Mouse (Mus musculus) kidney, adult 18-20 months (tissue): ENCODE results near the gene Fto.
A peak's percentile ranks its signal among the peaks of the same experiment; 100 is the strongest.

Source experiments
- DNase-seq: peaks from one replicate; pipeline ENCODE4 v3.0.0; 2021

Gene Fto

DNA sequence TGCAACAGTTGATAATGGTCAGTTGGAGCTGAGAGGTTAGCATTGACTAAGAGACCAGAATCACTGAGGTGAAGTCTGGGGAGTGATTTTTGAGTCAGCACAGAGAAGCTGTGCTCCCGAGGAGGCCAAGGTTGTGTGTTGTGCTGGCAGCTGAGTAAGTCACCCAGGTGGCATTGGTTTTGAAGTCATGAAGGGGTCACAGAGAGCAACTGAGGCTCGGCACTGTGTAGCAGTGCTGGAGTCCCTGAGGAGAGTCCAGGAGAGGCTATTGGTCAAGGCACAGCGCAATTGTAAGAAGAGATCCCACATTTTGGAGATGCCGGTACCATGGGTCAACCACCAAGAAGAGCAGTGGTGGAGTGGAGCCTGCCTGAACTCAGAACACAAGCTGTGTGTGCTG lies 11.6 kb downstream of the Fto start:
- DNase-seq, result no peak

DNA sequence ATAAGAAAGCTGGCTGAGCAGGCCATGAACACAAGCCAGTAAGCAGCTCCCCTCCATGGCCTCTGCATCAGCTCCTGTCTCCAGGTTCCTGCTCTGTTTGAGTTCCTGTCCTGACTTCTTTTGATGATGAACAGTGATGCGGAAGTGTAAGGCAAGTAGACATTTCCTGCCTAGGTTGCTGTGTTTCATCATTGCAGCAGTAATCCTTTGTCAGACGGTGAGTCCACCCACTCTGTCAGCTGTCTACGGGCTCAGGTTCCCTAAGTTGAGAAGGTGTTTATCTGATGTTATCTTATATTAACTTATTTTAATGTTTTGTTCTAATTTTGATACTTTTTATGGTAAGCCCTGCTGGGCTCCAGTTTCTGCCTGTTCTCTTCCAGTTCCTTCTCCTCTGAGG lies 12.7 kb downstream of the Fto start:
- no peak for DNase-seq

DNA sequence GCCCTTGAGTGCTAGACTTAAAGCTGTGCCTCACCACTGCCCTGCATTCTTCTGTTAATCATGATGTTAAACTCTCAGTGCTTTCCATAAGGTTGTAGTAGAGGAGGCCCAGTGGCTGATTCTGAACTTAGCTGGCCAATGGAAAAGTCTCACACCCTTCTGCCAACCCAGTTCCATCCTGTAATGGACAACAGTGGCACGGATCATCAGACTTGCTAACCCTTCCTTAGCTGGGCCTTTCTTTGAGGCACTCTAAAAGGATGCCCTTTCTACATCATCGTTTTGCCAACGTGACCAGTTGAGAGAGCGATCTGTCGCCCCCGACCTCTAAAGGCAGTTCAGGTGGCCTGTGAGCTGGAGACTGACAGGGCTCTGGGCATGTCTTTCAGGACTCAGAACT lies 13.6 kb downstream of the Fto start:
- no peak for DNase-seq

DNA sequence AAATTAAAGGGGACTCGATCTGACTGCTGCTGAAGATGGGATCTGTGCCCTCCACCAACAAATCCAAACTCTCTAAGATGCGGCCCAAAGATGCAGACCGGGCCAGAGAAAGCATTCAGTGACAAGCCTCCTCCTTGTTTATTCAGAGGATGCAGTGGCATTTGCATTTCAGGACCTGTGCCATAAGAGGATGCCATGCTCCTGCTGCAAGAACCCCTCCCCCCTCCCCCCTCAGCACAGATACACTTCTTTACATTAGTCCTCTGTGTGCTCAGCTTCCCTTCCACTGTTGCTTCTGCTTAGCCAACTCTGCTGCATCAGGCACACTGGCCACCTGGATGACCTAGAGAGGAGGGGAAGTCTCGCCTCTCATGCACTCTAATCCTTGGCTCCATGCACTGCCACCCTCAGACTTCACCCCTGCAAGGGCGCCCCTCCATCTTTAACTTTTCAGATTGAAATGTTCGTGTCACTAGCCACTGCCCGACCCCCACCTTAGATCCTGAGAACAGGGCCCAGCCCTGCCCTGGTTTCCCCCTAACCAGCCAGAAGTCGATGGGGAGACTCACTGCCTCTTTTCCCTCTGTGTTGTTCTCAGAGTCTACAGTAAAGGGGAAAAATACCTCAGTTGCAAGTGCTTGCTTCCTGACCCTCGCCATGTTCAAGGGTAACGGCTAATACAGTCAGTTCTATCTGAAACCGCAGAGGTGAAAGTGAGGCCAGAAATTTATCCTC lies 14.3 kb downstream of the Fto start:
- no peak for DNase-seq

DNA sequence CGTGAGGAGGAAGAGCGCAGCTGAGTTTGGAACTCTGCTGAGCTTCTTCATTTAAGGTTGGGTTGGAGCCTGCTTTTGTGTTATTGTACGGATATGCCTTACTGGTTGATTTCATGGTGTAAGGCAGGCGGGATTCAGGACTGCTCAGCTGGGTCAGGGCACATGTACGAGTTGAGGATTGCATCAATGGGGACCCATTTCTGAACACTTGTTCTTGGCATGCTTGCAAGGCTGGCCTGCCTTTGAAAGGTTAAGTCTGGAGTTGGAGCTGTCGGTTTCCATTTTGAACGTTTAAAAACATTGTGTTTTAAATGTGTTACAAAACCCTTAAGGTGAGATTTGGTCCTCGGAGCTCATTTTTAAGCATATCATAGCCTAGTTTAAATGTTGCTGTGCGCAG lies 15.7 kb downstream of the Fto start:
- no peak for DNase-seq

DNA sequence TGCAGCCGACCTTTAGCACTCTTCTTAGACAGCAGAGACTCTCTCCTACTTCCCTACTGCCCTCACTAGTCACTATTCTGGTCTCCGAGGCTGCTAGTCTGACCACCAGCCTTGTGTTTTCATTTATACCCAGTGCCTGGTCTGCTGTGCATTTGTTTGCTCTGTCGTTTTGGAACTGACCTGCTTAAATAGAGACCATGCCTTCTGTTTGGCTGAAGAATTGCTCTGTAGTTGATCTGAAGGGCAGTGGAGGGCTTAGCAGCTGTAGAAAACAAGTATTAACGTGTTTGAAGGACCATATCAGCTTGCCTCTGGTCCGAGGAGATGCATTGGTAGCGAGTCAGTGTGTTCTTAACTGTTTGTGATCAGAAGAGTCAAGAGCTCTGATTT lies 16.1 kb downstream of the Fto start:
- no peak for DNase-seq

DNA sequence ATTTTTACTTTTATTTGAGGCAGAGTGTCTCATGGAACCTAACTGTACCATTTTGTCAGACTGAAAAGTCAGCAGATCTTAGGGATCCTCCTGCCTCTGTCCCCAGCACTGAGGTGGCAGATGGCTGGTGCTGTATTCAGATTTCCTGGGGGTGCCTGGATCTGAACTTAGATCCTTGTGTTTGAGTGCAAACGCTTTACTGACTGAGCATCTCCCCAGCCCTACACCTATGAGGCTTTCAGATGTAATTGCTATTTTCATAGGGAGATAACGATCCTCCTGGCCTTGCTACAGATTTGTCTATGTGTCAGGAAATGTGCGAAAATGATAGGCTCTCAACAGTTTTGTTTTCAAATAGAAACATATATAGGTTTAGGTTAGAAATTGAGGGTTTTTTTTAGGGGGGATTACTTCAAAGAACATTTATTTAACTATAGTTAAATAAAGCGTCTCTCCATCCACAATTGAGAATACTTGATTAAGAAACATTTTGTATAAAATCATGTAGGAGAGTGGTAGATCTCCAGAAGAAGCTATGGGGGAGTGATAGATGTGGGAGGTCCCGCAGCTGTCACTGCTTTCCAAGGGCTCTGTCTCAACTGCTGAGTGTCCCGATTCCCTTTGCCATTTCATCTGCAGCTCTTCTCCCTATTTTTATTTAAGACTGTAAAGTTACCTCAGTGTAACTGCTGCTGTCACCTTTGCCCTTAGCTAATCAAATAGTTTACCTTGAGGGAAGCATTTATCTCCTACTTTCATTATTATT lies 25.2 kb downstream of the Fto start:
- DNase-seq, result no peak

DNA sequence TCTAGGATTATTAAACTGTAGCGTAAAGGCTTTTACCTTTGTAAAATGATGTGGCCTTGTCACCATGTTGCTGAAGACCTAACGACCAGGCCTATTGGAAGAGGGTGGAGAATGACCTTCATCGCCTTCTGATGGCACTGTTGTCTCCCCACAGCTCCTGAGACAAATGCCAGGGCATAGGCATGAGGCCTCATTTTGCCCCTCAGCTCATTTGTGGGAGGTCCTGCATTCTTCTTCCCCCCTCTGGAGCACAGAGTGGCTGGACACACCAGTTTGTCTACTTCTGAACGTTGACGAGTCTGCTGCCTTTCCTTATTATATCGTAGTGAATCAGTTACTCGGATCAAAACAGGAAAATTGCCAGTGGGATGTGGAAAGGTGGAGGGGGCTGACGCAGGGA lies 26.3 kb downstream of the Fto start:
- DNase-seq, result no peak

DNA sequence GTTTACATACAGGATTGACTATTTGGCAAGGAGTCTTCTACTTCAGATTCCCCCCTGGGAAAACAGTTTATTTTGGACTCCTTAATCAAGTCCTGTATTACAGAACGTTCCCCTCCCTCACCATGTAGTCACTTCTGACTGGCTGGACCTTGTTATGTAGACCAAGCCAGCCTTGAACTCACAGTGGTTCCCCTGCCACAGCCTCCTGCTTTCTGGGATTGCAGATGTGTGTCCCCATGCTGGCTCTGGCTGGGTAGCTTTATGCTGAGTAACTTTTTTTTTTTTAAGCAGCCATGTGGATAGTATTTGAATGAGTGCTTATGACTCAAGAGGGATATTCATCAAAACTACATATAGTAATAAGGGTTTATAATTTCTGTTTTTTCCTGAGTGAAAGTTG lies 27.4 kb downstream of the Fto start:
- DNase-seq, result no peak

DNA sequence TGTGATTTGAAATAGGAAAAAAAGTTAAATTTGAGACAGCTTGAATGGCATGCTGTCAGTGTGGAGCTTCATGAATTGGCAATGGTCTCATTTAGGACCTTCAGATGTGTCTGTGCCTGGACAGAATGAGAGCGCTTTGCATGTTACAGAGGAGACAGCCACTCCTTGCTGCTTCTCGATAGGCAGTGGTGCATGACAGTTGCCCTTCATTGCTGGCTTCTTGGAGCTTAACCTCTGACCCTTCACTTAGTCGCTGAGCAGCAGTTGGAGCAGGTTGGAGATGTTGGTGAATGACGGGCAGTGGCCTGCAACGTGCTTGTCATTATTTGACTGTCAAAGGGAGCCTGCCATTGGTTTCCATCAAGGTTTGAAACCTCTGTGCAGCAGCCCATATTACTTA lies 28.9 kb downstream of the Fto start:
- peak; percentile 35 for DNase-seq

DNA sequence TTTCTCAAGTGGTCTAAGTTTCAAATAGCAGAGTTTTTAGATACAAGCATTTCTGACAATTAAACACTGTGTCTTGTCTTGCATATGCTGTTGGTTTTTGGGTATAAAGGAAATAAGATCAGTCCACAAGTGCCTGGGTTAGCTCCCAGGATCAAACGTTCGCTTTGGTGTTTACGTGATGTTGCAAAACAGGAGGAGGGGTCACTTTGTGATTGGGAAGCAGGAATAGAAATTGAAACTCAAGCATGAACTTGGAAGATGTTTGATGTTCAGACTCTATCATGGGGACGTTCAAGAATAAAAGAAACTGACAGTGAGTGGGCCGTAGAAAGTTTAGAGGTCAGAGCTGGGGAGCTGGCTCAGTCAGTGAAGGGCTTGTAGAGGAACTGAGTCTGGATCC lies 29.5 kb downstream of the Fto start:
- DNase-seq, result no peak

DNA sequence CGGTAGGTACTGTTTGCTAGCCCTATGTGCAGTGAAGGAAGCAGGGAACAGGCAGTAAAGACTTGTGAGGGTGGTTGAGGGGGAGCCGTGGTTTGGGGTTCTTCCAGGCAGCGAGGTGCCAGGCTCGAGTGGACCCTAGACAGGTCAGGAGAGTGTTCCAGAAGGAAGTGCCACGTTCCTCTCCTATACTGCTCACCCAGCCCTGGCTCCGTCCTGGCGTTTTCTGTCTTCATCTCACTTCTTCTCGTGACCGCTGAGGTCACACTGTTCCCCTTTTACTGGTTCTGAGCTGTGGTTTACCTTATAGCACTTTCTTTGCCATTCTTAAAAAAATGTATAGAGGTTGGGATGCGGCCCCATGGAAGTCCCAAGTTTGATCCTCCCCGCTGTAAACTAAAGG lies 31.3 kb downstream of the Fto start:
- DNase-seq, result no peak

DNA sequence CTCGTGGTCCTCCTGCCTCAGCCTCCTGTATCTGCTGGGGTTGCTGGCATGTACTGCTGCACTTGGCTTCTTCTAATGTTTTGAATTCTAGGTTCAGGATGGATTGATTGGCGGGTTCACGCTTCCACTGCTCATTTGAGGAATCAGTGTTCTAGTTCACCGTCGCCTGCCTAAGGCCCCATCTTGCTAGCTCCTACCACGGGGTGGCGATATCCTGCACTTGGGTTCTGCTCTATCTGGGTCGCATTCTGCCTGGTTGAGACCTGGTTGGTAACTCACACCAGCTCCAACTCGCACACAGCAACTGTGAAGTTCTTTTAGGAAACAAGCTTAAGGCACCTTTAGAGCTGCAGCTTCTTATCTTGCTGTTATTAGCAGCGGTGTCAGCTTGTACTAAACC lies 33.8 kb downstream of the Fto start:
- DNase-seq, result no peak

DNA sequence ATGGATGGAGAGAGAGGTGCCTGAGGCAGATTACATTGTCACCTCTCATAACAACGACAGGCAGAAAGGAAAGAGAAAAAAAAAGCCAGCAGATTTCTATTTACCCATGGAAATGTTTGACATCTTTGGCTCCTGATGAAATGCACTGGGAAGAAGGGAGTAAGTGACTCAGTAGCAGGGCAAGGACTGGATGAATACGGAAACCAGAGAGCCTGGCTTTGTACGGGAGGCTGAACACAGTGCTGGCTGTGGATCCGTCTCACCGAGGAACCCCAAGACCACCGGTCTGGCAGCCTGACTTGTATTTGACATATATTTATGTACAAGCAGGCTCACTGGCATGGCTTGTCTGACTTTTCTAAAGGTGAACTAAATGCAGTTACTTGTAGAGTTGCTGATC lies 34.3 kb downstream of the Fto start:
- DNase-seq, result no peak

DNA sequence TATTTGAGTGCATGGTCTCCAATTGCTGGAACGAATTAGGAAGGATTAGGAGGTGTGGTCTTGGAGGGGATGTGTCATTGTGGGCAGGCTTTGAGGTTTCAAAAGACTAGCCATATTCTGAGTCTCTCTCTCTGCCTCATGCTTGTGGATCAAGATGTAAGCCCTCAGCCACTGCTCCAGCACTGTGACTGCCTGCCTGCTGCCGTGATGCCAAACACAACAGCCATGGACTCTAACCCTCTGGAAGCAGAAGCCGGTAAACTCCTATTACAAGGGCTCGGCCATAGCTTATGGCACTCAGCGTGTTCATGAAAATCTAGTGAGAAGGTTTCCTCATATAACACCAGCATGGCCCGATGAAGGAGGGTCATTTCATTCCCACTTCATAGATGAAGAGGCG lies 36.5 kb downstream of the Fto start:
- no peak for DNase-seq

DNA sequence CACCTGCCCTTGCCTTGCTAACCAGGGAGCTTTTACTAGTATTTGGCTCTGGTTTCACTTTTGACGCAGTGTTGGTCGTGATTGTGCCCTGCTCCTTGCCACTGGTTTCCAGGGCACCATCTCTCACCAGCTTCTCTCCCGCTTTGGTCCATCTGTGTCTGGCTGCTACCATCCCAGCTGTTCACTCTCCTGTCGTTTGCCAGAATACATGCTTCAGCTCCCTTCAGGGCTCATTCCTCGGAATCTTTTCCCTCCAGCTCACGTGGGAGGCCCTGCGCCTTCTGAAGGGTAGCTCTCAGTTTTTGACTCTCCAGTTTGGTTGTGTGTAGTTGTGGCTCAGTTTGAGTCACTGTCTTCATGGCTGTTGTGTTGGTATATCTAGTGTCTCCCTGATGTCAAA lies 37.3 kb downstream of the Fto start:
- no peak for DNase-seq

DNA sequence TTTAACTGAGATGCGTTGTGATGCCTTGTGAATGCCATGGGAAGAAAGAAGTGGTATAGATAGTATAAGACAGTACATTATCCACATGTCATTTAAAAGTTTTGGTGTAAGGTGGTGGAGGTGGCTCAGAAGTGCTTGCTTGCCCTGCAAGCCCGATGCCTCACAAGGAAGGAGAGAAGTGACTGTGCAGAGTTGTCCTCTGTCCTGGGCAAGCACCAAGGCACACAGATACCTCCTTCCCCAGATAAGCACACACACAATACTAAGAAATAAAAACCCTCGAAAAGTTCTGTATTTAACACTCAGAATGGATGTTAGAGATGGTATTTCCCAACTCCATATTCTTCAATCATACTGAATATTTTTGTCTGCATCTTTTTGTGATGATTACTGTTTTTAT lies 39.3 kb downstream of the Fto start:
- no peak for DNase-seq

DNA sequence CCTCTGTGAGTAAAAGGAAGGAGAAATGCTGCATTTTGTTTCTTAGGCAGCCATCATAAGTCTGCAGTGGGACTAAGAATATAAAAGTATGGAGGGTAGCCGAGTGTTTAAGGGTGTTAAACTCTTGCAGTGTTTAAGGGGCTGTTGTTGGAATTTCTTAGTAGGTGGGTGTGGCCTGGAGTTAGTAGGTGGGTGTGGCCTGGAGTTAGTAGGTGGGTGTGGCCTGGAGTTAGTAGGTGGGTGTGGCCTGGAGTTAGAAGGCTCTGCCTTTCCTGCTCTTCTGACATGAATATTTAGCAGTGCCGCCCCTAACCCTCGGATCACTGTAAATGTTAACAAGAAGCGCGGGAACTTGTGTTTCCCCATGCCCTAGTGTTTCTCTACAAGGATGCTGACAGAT lies 39.7 kb downstream of the Fto start:
- DNase-seq, result no peak

DNA sequence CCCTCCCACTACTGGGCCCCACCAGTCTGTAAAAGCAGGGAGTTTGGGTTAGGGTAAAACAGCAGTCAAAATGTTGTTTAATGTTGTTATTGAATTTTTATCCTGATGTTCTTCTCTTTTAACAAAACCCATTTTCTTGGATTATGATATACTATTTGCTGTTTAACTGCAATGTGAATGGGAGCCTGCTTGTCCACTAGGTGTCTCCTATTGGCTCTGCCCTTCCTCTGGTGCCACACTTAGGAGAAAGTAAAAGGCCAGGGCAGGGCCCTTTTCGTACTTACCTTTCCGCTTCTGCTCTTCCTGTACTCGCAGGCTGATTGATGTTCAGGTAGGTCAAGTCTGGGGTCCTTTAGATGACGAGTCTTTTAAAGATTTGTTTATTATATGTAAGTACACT lies 40.6 kb downstream of the Fto start:
- no peak for DNase-seq

DNA sequence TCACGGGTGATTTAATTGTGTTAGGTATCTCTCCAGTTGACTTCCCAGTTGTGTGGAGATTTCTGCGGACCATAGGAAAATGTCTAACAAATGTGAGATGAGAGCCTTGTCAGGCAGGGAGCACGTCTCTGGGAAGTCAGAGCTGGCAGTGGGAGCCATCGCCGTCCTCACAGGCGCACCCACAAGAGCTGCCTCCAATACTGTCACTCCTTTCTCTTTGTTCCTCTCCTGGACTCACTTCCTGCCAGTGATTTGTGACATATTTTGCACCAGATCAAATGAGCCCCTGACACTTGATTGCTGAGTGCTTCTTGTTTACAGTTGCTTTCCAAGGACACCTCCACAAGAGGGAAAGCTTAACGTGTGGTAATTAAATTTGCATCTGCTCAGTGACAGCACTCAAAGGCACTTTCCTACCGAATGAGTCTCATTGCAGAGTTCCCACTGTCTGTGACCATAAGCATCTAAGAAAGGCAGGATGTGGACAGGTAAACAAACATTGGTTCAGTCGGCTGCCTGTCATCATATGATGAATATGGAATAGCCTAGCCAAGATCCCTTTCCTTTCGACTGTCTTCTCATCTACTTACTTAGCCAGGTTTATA lies 42.1 kb downstream of the Fto start:
- no peak for DNase-seq

DNA sequence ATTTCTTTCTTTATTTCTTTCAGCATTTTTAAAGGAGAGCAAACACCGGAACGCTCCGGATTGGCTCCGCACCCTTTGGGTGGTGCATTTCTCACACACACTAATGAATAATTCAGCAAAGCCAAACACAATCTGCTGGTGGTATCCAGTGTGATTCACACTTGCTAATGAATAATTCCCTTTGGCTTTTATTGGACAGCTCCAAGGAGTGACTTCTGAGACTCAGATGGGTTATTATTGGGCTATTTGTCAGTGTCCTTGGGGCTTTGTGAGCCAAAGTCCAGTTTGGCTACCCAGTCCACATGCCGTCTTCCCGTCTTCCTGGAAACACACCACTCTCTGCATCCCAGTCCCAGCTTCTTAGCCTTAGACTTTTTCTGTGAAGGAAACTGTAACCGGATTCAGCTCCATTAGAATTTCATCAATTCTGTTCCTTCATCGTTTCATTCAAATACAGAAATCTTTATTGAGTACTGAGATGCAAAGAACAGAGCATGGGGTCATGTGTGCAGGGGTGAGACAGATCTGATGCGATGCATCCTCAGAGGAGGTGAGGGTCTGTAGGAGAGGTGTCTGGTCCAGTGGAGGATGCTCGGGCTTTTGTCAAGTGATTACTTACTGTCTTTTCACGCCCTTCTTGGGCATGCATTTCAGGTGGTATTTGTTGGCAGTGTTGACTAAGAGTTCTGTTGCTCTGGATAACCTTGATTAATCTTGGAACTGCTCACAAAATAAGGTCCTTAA lies 42.8 kb downstream of the Fto start:
- no peak for DNase-seq

DNA sequence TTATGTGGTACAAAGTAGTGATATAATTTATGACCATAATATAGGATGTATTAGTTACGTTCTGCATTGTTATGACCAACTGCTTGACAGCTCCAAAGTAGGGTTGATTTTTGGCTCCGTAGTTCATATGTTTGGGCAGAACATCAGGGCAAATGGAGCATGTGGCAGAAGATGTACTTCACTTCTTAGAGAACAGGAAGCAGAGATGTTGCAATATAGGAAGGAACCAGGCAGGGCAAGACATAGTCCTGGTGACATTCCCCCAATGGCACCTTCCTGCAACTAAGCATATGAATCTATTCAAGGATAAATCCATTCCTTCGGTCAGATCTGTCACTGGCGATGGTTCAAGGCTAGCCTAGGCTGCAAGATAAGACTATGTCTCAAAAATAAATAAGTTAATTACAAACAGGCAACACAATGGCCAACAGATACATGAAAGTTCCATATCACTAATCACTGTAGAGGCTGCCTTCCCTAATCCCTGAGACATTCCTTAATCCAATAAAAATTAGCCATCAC lies 44.2 kb downstream of the Fto start:
- DNase-seq, result no peak

DNA sequence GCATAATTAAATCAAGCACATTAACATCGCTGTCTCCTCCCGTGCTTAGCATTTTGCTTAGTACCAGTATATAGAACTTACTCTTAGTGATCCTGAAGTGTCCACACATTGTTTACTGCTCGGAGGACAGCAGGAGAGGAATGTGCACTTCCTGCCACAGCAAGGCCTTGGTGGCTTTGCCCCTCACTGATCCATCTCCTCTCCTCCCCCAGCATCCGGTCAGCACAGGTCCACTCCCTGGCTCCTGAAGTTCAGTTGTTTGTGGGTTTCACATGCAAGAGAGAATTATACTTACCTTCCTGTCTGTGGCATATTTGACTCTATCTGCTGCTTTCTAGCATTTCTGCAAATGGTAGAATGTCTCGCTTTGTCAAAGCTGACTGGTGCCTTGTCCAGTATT lies 44.7 kb downstream of the Fto start:
- no peak for DNase-seq

DNA sequence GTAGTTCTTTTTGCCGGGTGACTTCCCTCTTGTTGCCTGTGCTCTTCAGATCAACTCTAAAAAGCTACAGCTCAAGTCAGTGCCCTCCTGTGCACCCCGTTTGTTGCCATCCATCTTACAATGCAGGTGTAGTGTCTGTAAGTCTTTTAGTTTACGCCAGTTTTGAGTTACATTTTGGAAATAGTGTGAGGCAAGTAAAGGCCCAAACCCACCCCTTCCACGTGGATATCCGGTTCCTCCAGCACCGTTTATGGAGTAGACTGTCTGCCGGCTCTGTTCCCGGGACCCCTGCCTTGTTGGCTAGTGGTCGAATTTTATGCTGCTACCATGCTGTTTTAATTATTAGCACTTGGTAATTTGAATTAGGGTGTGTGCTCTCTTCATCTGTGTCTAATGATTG lies 46.2 kb downstream of the Fto start:
- DNase-seq, result no peak
